Mouse (Mus musculus) MEL (cell line): ENCODE results near the gene Npas3. TPM values are rescaled to one million over a fixed set of nuclear protein-coding genes. Genes with fewer than 3 reads are reported as not detected.

ENCODE experiments used
- DNase-seq: peaks from one replicate; pipeline ENCODE4 v3.0.0; 2011; ENCODE audit warnings: low read depth, low spot score
- H3K27ac ChIP-seq: 2 replicates; pipeline ENCODE4 v1.5.1; 2012; ENCODE audit warnings: low read depth, mild to moderate bottlenecking, control low read depth, low read length, moderate library complexity; ENCODE audit not compliant: control insufficient read depth
- H3K27me3 ChIP-seq, 2 experiments: fragments of 150-350 bp in 1 of 2; sonication (generic) in 1 of 2; 2 replicates each; pipeline ENCODE4 v1.6.1; 2012; ENCODE audit warnings: low read length in 2 of 2, mild to moderate bottlenecking in 2 of 2, improper control_type of control experiment in 1 of 2, moderate library complexity in 1 of 2; ENCODE audit not compliant: insufficient read depth in 2 of 2, control insufficient read depth in 1 of 2
- H3K36me3 ChIP-seq, 2 experiments: 2 replicates each; pipeline ENCODE4 v1.6.1; 2012 to 2014; ENCODE audit warnings: low read length in 2 of 2, improper control_type of control experiment in 1 of 2, inconsistent platforms in 1 of 2, mild to moderate bottlenecking in 1 of 2; ENCODE audit not compliant: insufficient read depth in 2 of 2, control insufficient read depth in 1 of 2
- H3K4me1 ChIP-seq, 2 experiments: fragments of 150-350 bp in 1 of 2; sonication (generic) in 1 of 2; 2 replicates each; pipeline ENCODE4 v1.6.1; 2012; ENCODE audit warnings: low read length in 2 of 2, improper control_type of control experiment in 1 of 2, mild to moderate bottlenecking in 1 of 2; ENCODE audit not compliant: insufficient read depth in 2 of 2, control insufficient read depth in 1 of 2
- H3K4me3 ChIP-seq, 2 experiments: fragments of 150-350 bp in 1 of 2; sonication (generic) in 1 of 2; 2 replicates each; pipeline ENCODE4 v1.5.1; 2012; ENCODE audit warnings: low read depth in 2 of 2, low read length in 2 of 2, mild to moderate bottlenecking in 2 of 2, moderate library complexity in 2 of 2, control low read depth in 1 of 2, improper control_type of control experiment in 1 of 2; ENCODE audit not compliant: control insufficient read depth in 1 of 2, insufficient read depth in 1 of 2
- H3K79me2 ChIP-seq: 2 replicates; pipeline ENCODE4 v1.6.1; 2012; ENCODE audit warnings: mild to moderate bottlenecking, low read length, moderate library complexity; ENCODE audit not compliant: control insufficient read depth, poor library complexity, insufficient read depth
- H3K9ac ChIP-seq: 2 replicates; pipeline ENCODE4 v1.6.1; 2012; ENCODE audit warnings: low read depth, mild to moderate bottlenecking, control low read depth, low read length, moderate library complexity; ENCODE audit not compliant: control insufficient read depth, poor library complexity, severe bottlenecking
- H3K9me3 ChIP-seq: fragments of 150-350 bp; sonication (generic); replicated peaks from 2 replicates; pipeline ENCODE4 v1.6.1; 2012; ENCODE audit warnings: mild to moderate bottlenecking, low read length, improper control_type of control experiment, moderate library complexity; ENCODE audit not compliant: insufficient read depth
- CHD1 ChIP-seq: IDR thresholded peaks from 2 replicates; pipeline ENCODE4 v1.6.1; 2012; ENCODE audit warnings: low read depth, mild to moderate bottlenecking, inconsistent platforms, low read length, improper control_type of control experiment
- CHD2 ChIP-seq: IDR thresholded peaks from 2 replicates; pipeline ENCODE4 v1.6.1; 2011; ENCODE audit warnings: low read length, improper control_type of control experiment
- CTCF ChIP-seq, 3 experiments: IDR thresholded peaks in 2 of 3; conservative IDR thresholded peaks in 1 of 3; 2 replicates each; pipeline ENCODE4 v1.5.1; 2011 to 2012; ENCODE audit warnings: low read length in 3 of 3, low read depth in 2 of 3, mild to moderate bottlenecking in 2 of 3, improper control_type of control experiment in 1 of 3, inconsistent platforms in 1 of 3, mixed read lengths in 1 of 3, moderate library complexity in 1 of 3; ENCODE audit not compliant: control insufficient read depth in 1 of 3, insufficient read depth in 1 of 3, poor library complexity in 1 of 3, severe bottlenecking in 1 of 3
- E2F4 ChIP-seq: IDR thresholded peaks from 2 replicates; pipeline ENCODE4 v1.6.1; 2011; ENCODE audit warnings: low read depth, low read length, improper control_type of control experiment, borderline replicate concordance
- EP300 ChIP-seq, 2 experiments: IDR thresholded peaks; 2 replicates each; pipeline ENCODE4 v1.6.1; 2011; ENCODE audit warnings: improper control_type of control experiment in 2 of 2, low read length in 2 of 2, low read depth in 1 of 2, mild to moderate bottlenecking in 1 of 2
- ETS1 ChIP-seq: IDR thresholded peaks from 2 replicates; pipeline ENCODE4 v1.6.1; 2012; ENCODE audit warnings: low read depth, mild to moderate bottlenecking, inconsistent platforms, low read length, improper control_type of control experiment, moderate library complexity
- GABPA ChIP-seq: IDR thresholded peaks from 2 replicates; pipeline ENCODE4 v1.6.1; 2012; ENCODE audit warnings: low read depth, mild to moderate bottlenecking, inconsistent platforms, low read length, improper control_type of control experiment, moderate library complexity
- HCFC1 ChIP-seq: IDR thresholded peaks from 2 replicates; pipeline ENCODE4 v1.6.1; 2012; ENCODE audit warnings: low read depth, mild to moderate bottlenecking, inconsistent platforms, low read length, improper control_type of control experiment, moderate library complexity
- JUND ChIP-seq: IDR thresholded peaks from 2 replicates; pipeline ENCODE4 v1.6.1; 2011; ENCODE audit warnings: low read depth, mild to moderate bottlenecking, improper control_type of control experiment, low read length
- MAFK ChIP-seq: IDR thresholded peaks from 2 replicates; pipeline ENCODE4 v1.6.1; 2011; ENCODE audit warnings: low read depth, mild to moderate bottlenecking, low read length, improper control_type of control experiment, borderline replicate concordance
- MAX ChIP-seq: IDR thresholded peaks from 2 replicates; pipeline ENCODE4 v1.6.1; 2011; ENCODE audit warnings: low read length, improper control_type of control experiment
- MEF2A ChIP-seq: IDR thresholded peaks from 2 replicates; pipeline ENCODE4 v1.6.1; 2014; ENCODE audit warnings: low read depth, mild to moderate bottlenecking, inconsistent platforms, low read length, improper control_type of control experiment; ENCODE audit not compliant: poor library complexity, insufficient replicate concordance, severe bottlenecking; ENCODE audit errors: extremely low read depth
- MXI1 ChIP-seq: IDR thresholded peaks from 2 replicates; pipeline ENCODE4 v1.6.1; 2011; ENCODE audit warnings: mild to moderate bottlenecking, low read depth, low read length, improper control_type of control experiment
- MYB ChIP-seq: IDR thresholded peaks from 2 replicates; pipeline ENCODE4 v1.6.1; 2011; ENCODE audit warnings: mild to moderate bottlenecking, low read depth, low read length, improper control_type of control experiment
- NRF1 ChIP-seq: IDR thresholded peaks from 2 replicates; pipeline ENCODE4 v1.6.1; 2014; ENCODE audit warnings: low read depth, mild to moderate bottlenecking, inconsistent platforms, low read length, improper control_type of control experiment, moderate library complexity; ENCODE audit not compliant: poor library complexity, insufficient read depth, severe bottlenecking
- POLR2A ChIP-seq, 2 experiments: IDR thresholded peaks; 2 replicates each; pipeline ENCODE4 v1.6.1; 2011 to 2012; ENCODE audit warnings: low read length in 2 of 2, mild to moderate bottlenecking in 2 of 2, control low read depth in 1 of 2, improper control_type of control experiment in 1 of 2, low read depth in 1 of 2, moderate library complexity in 1 of 2; ENCODE audit not compliant: control insufficient read depth in 1 of 2, insufficient read depth in 1 of 2, poor library complexity in 1 of 2
- POLR2AphosphoS5 ChIP-seq: IDR thresholded peaks from 2 replicates; pipeline ENCODE4 v1.6.1; 2012; ENCODE audit warnings: low read depth, borderline replicate concordance, mild to moderate bottlenecking, inconsistent platforms, low read length, moderate library complexity, mixed read lengths
- RCOR1 ChIP-seq: IDR thresholded peaks from 2 replicates; pipeline ENCODE4 v1.6.1; 2012; ENCODE audit warnings: low read depth, mild to moderate bottlenecking, inconsistent platforms, low read length, improper control_type of control experiment
- SIN3A ChIP-seq: IDR thresholded peaks from 2 replicates; pipeline ENCODE4 v1.6.1; 2012; ENCODE audit warnings: low read length, improper control_type of control experiment, inconsistent platforms
- TAL1 ChIP-seq: IDR thresholded peaks from 2 replicates; pipeline ENCODE4 v1.6.1; 2012; ENCODE audit warnings: mild to moderate bottlenecking, inconsistent platforms, low read length, moderate library complexity, mixed read lengths
- TBP ChIP-seq: IDR thresholded peaks from 2 replicates; pipeline ENCODE4 v1.8.0; 2011; ENCODE audit warnings: low read depth, low read length, improper control_type of control experiment
- TCF12 ChIP-seq: IDR thresholded peaks from 2 replicates; pipeline ENCODE4 v1.6.1; 2014; ENCODE audit warnings: low read depth, mild to moderate bottlenecking, inconsistent platforms, low read length, improper control_type of control experiment, moderate library complexity
- UBTF ChIP-seq: IDR thresholded peaks from 2 replicates; pipeline ENCODE4 v1.6.1; 2012; ENCODE audit warnings: low read depth, mild to moderate bottlenecking, inconsistent platforms, low read length, improper control_type of control experiment, moderate library complexity, borderline replicate concordance; ENCODE audit not compliant: insufficient read depth
- USF1 ChIP-seq: IDR thresholded peaks from 2 replicates; pipeline ENCODE4 v1.6.1; 2014; ENCODE audit warnings: low read depth, mild to moderate bottlenecking, inconsistent platforms, low read length, improper control_type of control experiment, moderate library complexity
- ZC3H11A ChIP-seq: IDR thresholded peaks from 2 replicates; pipeline ENCODE4 v1.6.1; 2012; ENCODE audit warnings: low read depth, mild to moderate bottlenecking, inconsistent platforms, low read length, improper control_type of control experiment
- ZNF384 ChIP-seq: IDR thresholded peaks from 2 replicates; pipeline ENCODE4 v1.6.1; 2012; ENCODE audit warnings: low read depth, mild to moderate bottlenecking, inconsistent platforms, low read length, improper control_type of control experiment
- polyA plus RNA-seq, 2 experiments: library from polyadenylated mRNA; stranded (reverse) in 1 of 2; unstranded in 1 of 2; fragments of >175 nt in 1 of 2; fragments of >200 nt in 1 of 2; gene quantifications; 2 replicates each; pipeline versions ENCODE4 v1.2.1 to v1.2.4; 2012; ENCODE audit warnings: low replicate concordance in 2 of 2, low read depth in 1 of 2; ENCODE audit not compliant: insufficient read length in 2 of 2, insufficient read depth in 1 of 2, missing spikeins in 1 of 2
- total RNA-seq: library from RNA; depleted of rRNA; stranded (reverse); fragments of 300-350 nt; gene quantifications from 2 replicates; pipeline ENCODE4 v1.2.3, GENCODE M21; 2012

Npas3 gene
- total and polyA plus RNA-seq, 3 experiments = not detected

GRCm38 (mm10) chr12:53587691-53588504 is 339.4 kb downstream of the Npas3 start:
- no peaks in the 10 kb centered on the region for H3K4me1 ChIP-seq
- DNase-seq = no peak
- H3K79me2 ChIP-seq = no peaks in the 10 kb centered on the region
- no peak overlapping the region for H3K4me3 ChIP-seq
- no peaks in the 10 kb centered on the region for H3K9me3 ChIP-seq
- TF ChIP-seq SIN3A (no peak), JUND (no peak), MXI1 (no peak), NRF1 (no peak), MYB (no peak), USF1 (no peak), EP300 (IDR thresholded peaks at IDR 0.05; ENCODE audit: low read depth in 1 of 2, low read length in 2 of 2) (no peak), ZNF384 (no peak), HCFC1 (no peak), ETS1 (no peak), TBP (no peak)
- TF ChIP-seq, all 39 proteins: peak for 0
- Histone ChIP-seq H3K9ac (no peak overlapping the region), H3K27ac (no peak overlapping the region), H3K36me3 (no peaks in the 10 kb centered on the region), H3K27me3 (no peaks in the 10 kb centered on the region; a peak in 1 of 4 replicates)

DNA sequence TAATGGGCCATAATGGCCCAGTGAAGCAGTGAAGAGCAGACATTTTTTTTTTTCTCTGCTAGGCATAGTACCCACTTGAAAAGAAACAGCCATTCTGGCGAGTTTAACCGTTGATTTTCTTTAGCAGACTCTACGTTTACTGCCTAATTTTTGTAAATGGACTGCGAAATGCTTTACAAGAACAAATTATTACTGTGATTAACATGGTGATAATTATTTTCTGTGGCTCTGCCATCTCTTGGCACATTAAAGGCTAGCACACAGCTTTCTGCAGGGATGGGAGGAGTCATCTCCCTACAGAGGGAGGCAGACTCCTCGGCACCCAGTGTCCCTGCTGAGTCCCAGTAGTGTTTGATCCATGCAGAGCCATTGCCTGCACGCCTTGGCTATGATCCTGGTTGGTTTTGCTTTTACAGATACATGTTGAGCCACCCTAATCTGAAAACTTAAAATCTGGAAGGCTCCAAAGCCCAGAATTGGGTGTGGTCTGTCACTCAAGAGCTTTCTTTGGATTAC is 341.0 kb downstream of the Npas3 start:
- TF ChIP-seq MEF2A (no peak), TBP (no peak), CHD2 (no peak), MXI1 (no peak), MAFK (no peak), TCF12 (no peak), TAL1 (no peak), CHD1 (no peak), ZC3H11A (no peak), E2F4 (no peak), HCFC1 (no peak), RCOR1 (no peak), POLR2A (IDR thresholded peaks at IDR 0.05; ENCODE audit: control insufficient read depth in 1 of 2, insufficient read depth in 1 of 2, low read depth in 1 of 2, low read length in 2 of 2, poor library complexity in 1 of 2) (no peak), JUND (no peak), ZNF384 (no peak), GABPA (no peak), UBTF (no peak), POLR2AphosphoS5 (no peak), CTCF (IDR thresholded peaks at IDR 0.05 in 2 of 3, conservative IDR thresholded peaks at IDR 0.05 in 1 of 3; ENCODE audit: control insufficient read depth in 1 of 3, insufficient read depth in 1 of 3, low read depth in 2 of 3, low read length in 3 of 3, poor library complexity in 1 of 3, severe bottlenecking in 1 of 3) (no peak), MAX (no peak)
- no peaks in the 10 kb centered on the region for H3K4me1 ChIP-seq
- H3K79me2 ChIP-seq = no peaks in the 10 kb centered on the region
- H3K9me3 ChIP-seq = no peaks in the 10 kb centered on the region
- no peaks in the 10 kb centered on the region for H3K27me3 ChIP-seq
- H3K36me3 ChIP-seq = no peaks in the 10 kb centered on the region
- no peak overlapping the region for H3K4me3 ChIP-seq
- no peak overlapping the region for H3K27ac ChIP-seq
- H3K9ac ChIP-seq = no peak overlapping the region
- no peak for DNase-seq
